Mouse (Mus musculus) intestine, embryonic 15.5 days (tissue): ENCODE measurements at regions not wholly inside any gene's neighbourhood (a gene's known extent, or its start where the extent isn't known, plus 50 kb on each side); places are given as distances from the start of the nearest gene placed in this dataset.

Experiments used
- ATAC-seq: fragments of 200-750 bp; cut with Nextera tagmentation; 2 replicates; pipeline ENCODE4 v1.8.0; 2017; ENCODE audit warnings: moderate TSS enrichment, moderate library complexity
- H3K27ac ChIP-seq: fragments of 300-500 bp; sonication (generic); 2 replicates; pipeline ENCODE4 v1.5.1; 2015; ENCODE audit warnings: mild to moderate bottlenecking, inconsistent platforms
- H3K27me3 ChIP-seq: fragments of 300-500 bp; sonication (generic); replicated peaks from 2 replicates; pipeline ENCODE4 v1.6.1; 2015; ENCODE audit warnings: inconsistent platforms
- H3K36me3 ChIP-seq: fragments of 300-500 bp; sonication (generic); 2 replicates; pipeline ENCODE4 v1.6.1; 2015; ENCODE audit warnings: inconsistent platforms
- H3K4me1 ChIP-seq: fragments of 300-500 bp; sonication (generic); replicated peaks from 2 replicates; pipeline ENCODE4 v1.6.1; 2015; ENCODE audit warnings: inconsistent platforms
- H3K4me2 ChIP-seq: fragments of 300-500 bp; sonication (generic); replicated peaks from 2 replicates; pipeline ENCODE4 v1.6.1; 2015; ENCODE audit warnings: mild to moderate bottlenecking, inconsistent platforms
- H3K4me3 ChIP-seq: fragments of 300-500 bp; sonication (generic); replicated peaks from 2 replicates; pipeline ENCODE4 v1.5.1; 2015; ENCODE audit warnings: inconsistent platforms
- H3K9ac ChIP-seq: fragments of 300-500 bp; sonication (generic); 2 replicates; pipeline ENCODE4 v1.6.1; 2015; ENCODE audit warnings: inconsistent platforms
- H3K9me3 ChIP-seq: fragments of 300-500 bp; sonication (generic); 2 replicates; pipeline ENCODE4 v1.6.1; 2016; ENCODE audit warnings: inconsistent platforms
- WGBS: fragments of 180-500 bp; shearing (Covaris S2); methylation state at CpG from one replicate; pipeline ENCODE4 v1.1.7; 2015; 5-methylcytosine and 5-hydroxymethylcytosine counted together

- Histone ChIP-seq H3K4me3 (no peak overlapping the region), H3K9me3 (no peaks in the 10 kb centered on the region), H3K4me2 (peak overlapping the region; percentile 55), H3K27ac (no peak overlapping the region), H3K36me3 (no peaks in the 10 kb centered on the region), H3K4me1 (no peaks in the 10 kb centered on the region), H3K27me3 (no peaks in the 10 kb centered on the region), H3K9ac (no peak overlapping the region)
- 13% methylated on average over 18 of the region's 18 CpGs for WGBS
- ATAC-seq: peak; percentile 94
Measured at GRCm38 (mm10) chr3:14381421-14381992, 99.0 kb upstream of the Slc7a12 start.

GRCm38 (mm10) chr3:14390656-14391055, 89.8 kb upstream of the Slc7a12 start:
- 78% methylated on average over 1 of the region's 1 CpGs for WGBS

GRCm38 (mm10) chr3:14398676-14399075, 81.8 kb upstream of the Slc7a12 start:
- H3K27me3 ChIP-seq: no peaks in the 10 kb centered on the region
- 93% methylated on average over 3 of the region's 3 CpGs for WGBS
- no peaks in the 10 kb centered on the region for H3K36me3 ChIP-seq
- no peaks in the 10 kb centered on the region for H3K4me1 ChIP-seq
- no peak overlapping the region for H3K27ac ChIP-seq
- no peaks in the 10 kb centered on the region for H3K9me3 ChIP-seq
- ATAC-seq: no peak
- H3K4me2 ChIP-seq: no peak overlapping the region
- no peak overlapping the region for H3K9ac ChIP-seq
- no peak overlapping the region for H3K4me3 ChIP-seq

More at GRCm38 (mm10) chr3:14390656-14391055, 89.8 kb upstream of the Slc7a12 start:
- H3K4me2 ChIP-seq: no peak overlapping the region
- H3K4me1 ChIP-seq: no peaks in the 10 kb centered on the region
- no peaks in the 10 kb centered on the region for H3K9me3 ChIP-seq
- H3K4me3 ChIP-seq: no peak overlapping the region
- no peaks in the 10 kb centered on the region for H3K36me3 ChIP-seq
- no peak overlapping the region for H3K9ac ChIP-seq
- H3K27ac ChIP-seq: no peak overlapping the region
- no peak for ATAC-seq
- no peaks in the 10 kb centered on the region for H3K27me3 ChIP-seq

DNA sequence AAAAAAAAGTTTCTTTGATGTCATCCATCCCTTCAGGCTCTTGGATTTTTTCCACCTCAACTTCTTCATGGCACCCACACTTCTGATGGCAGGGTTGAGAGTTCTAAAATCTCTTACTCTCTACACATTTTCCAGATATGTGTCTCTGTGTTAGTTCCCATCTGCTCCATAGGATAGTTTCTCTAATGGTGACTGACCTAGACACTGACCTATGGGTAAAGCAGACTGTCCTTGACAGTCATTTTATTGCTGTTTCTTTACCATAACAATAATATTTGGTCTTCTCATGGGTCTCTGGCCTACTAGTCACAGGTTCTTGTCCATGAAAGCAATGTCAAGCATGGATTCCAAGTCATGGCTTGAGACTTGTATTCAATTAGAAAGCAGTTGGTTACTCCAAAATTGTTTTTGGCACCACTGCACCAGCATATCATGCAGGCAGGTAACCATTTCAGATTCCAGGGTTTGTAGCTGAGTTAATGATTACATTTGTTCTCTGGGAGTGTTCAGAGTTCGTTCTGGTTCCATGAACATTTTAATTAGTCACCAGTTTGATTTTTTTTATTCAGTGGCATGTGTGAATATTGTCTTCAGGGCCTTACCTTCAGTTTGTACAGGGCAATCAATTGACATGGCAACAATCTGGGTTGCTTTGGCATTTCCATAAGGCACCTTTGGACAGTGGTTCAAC, 71.9 kb upstream of the Slc7a12 start:
- no peak overlapping the region for H3K4me2 ChIP-seq
- H3K9ac ChIP-seq: no peak overlapping the region
- no peaks in the 10 kb centered on the region for H3K27me3 ChIP-seq
- ATAC-seq: no peak
- no peak overlapping the region for H3K27ac ChIP-seq
- H3K36me3 ChIP-seq: no peaks in the 10 kb centered on the region
- no peaks in the 10 kb centered on the region for H3K9me3 ChIP-seq
- H3K4me1 ChIP-seq: no peaks in the 10 kb centered on the region
- H3K4me3 ChIP-seq: no peak overlapping the region
- WGBS: 59% methylated on average over 1 of the region's 1 CpGs
